Mouse (Mus musculus) mouse trophoblast stem cell (cell line): ENCODE results near the gene Hs2st1.

Experiments
- in situ Hi-C, 2 experiments: fragments of 300-500 bp; cut with MseI, MboI; formaldehyde crosslinking; loops; 2 replicates in 1 of 2; 3 replicates in 1 of 2; pipeline ENCODE4 v1.15.1; 2025

Gene Hs2st1

GRCm38 (mm10) chr3:144508342-144508741 is 61.6 kb downstream of the Hs2st1 start:
- in situ Hi-C loops = no loop called here

- in situ Hi-C loops = no loop called here
Measured at GRCm38 (mm10) chr3:144507885-144508284, 62.1 kb downstream of the Hs2st1 start.

- in situ Hi-C loops = no loop called here
Measured at GRCm38 (mm10) chr3:144506213-144506612, 63.8 kb downstream of the Hs2st1 start.

GRCm38 (mm10) chr3:144501930-144502329 is 68.1 kb downstream of the Hs2st1 start:
- in situ Hi-C loops = no loop called here

GRCm38 (mm10) chr3:144496762-144497161 is 73.2 kb downstream of the Hs2st1 start:
- in situ Hi-C loops = no loop called here

- in situ Hi-C loops = no loop called here
Measured at GRCm38 (mm10) chr3:144494838-144495237, 75.1 kb downstream of the Hs2st1 start.

GRCm38 (mm10) chr3:144488787-144489186 is 81.2 kb downstream of the Hs2st1 start:
- in situ Hi-C loops = no loop called here

- in situ Hi-C loops = no loop called here
Measured at GRCm38 (mm10) chr3:144480595-144480994, 89.4 kb downstream of the Hs2st1 start.

- in situ Hi-C loops = no loop called here
Measured at GRCm38 (mm10) chr3:144478427-144478794, 91.6 kb downstream of the Hs2st1 start.

GRCm38 (mm10) chr3:144477707-144478426 is 92.1 kb downstream of the Hs2st1 start:
- in situ Hi-C loops = no loop called here

GRCm38 (mm10) chr3:144475891-144476290 is 94.1 kb downstream of the Hs2st1 start:
- in situ Hi-C loops = no loop called here

GRCm38 (mm10) chr3:144474726-144475125 is 95.3 kb downstream of the Hs2st1 start:
- in situ Hi-C loops = no loop called here

- in situ Hi-C loops = no loop called here
Measured at GRCm38 (mm10) chr3:144471954-144472353, 98.0 kb downstream of the Hs2st1 start.

GRCm38 (mm10) chr3:144470901-144471300 is 99.1 kb downstream of the Hs2st1 start:
- in situ Hi-C loops = no loop called here

- in situ Hi-C loops = no loop called here
Measured at GRCm38 (mm10) chr3:144467521-144467920, 102.5 kb downstream of the Hs2st1 start.

- in situ Hi-C loops = no loop called here
Measured at GRCm38 (mm10) chr3:144466108-144466678, 103.8 kb downstream of the Hs2st1 start.

GRCm38 (mm10) chr3:144462679-144463078 is 107.3 kb downstream of the Hs2st1 start:
- in situ Hi-C loops = no loop called here

- in situ Hi-C loops = no loop called here
Measured at GRCm38 (mm10) chr3:144460183-144460788, 109.7 kb downstream of the Hs2st1 start.

GRCm38 (mm10) chr3:144459285-144459697 is 110.7 kb downstream of the Hs2st1 start:
- in situ Hi-C loops = no loop called here

GRCm38 (mm10) chr3:144453701-144454430 is 116.1 kb downstream of the Hs2st1 start:
- in situ Hi-C loops = no loop called here

- in situ Hi-C loops = no loop called here
Measured at GRCm38 (mm10) chr3:144448977-144449376, 121.0 kb downstream of the Hs2st1 start.

- in situ Hi-C loops = no loop called here
Measured at GRCm38 (mm10) chr3:144447917-144448316, 122.1 kb downstream of the Hs2st1 start.
